Mouse (Mus musculus) CH12.LX (cell line): Measurements from ENCODE around the gene Cacna1h. TPM values are rescaled to one million over a fixed set of nuclear protein-coding genes. Genes with fewer than 3 reads are reported as not detected.

ENCODE experiments used
- DNase-seq: peaks from one replicate; pipeline ENCODE4 v3.0.0-alpha.2; 2013; ENCODE audit errors: extremely low read depth
- H3K27ac ChIP-seq: 2 replicates; pipeline ENCODE4 v1.5.1; 2012; ENCODE audit warnings: low read depth, mild to moderate bottlenecking, control low read depth, moderate library complexity; ENCODE audit not compliant: insufficient read depth
- H3K27me3 ChIP-seq: replicated peaks from 2 replicates; pipeline ENCODE3; 2012; ENCODE audit warnings: inconsistent platforms
- H3K36me3 ChIP-seq, 2 experiments: replicated peaks in 1 of 2; 2 replicates each; pipeline versions ENCODE3 to v1.6.1; 2012; ENCODE audit warnings: inconsistent platforms in 1 of 2, low read length in 1 of 2, mild to moderate bottlenecking in 1 of 2, mixed read lengths in 1 of 2, moderate library complexity in 1 of 2; ENCODE audit not compliant: control insufficient read depth in 1 of 2, insufficient read depth in 1 of 2
- H3K4me1 ChIP-seq, 2 experiments: 2 replicates each; pipeline ENCODE4 v1.6.1; 2012; ENCODE audit warnings: inconsistent platforms in 1 of 2, moderate library complexity in 1 of 2; ENCODE audit not compliant: insufficient read depth in 2 of 2, control insufficient read depth in 1 of 2
- H3K4me2 ChIP-seq: 2 replicates; pipeline ENCODE4 v1.6.1; 2012; ENCODE audit warnings: low read depth, mild to moderate bottlenecking, control low read depth; ENCODE audit not compliant: poor library complexity, insufficient read depth, severe bottlenecking
- H3K4me3 ChIP-seq, 3 experiments: fragments of 150-350 bp in 1 of 3; sonication (generic) in 1 of 3; replicated peaks in 1 of 3; 2 replicates each; pipeline versions ENCODE3 to v1.5.1; 2011 to 2012; ENCODE audit warnings: low read depth in 2 of 3, low read length in 2 of 3, mild to moderate bottlenecking in 2 of 3, moderate library complexity in 2 of 3, control low read depth in 1 of 3, improper control_type of control experiment in 1 of 3, inconsistent platforms in 1 of 3, mixed read lengths in 1 of 3; ENCODE audit not compliant: poor library complexity in 1 of 3
- H3K79me2 ChIP-seq: replicated peaks from 2 replicates; pipeline ENCODE4 v1.6.1; 2012; ENCODE audit warnings: mild to moderate bottlenecking, moderate library complexity; ENCODE audit not compliant: control insufficient read depth, poor library complexity, insufficient read depth, severe bottlenecking; ENCODE audit errors: extremely low read depth
- H3K9ac ChIP-seq: 2 replicates; pipeline ENCODE4 v1.6.1; 2012; ENCODE audit warnings: low read depth, mild to moderate bottlenecking, control low read depth, moderate library complexity; ENCODE audit not compliant: insufficient read depth
- H3K9me3 ChIP-seq: replicated peaks from 2 replicates; pipeline ENCODE3; 2012; ENCODE audit warnings: low read length, inconsistent platforms, mixed read lengths
- CTCF ChIP-seq, 2 experiments: IDR thresholded peaks in 1 of 2; conservative IDR thresholded peaks in 1 of 2; 2 replicates each; pipeline ENCODE4 v1.5.1; 2011 to 2012; ENCODE audit warnings: low read depth in 2 of 2, low read length in 2 of 2, improper control_type of control experiment in 1 of 2, inconsistent platforms in 1 of 2, mild to moderate bottlenecking in 1 of 2, moderate library complexity in 1 of 2
- E2F4 ChIP-seq: IDR thresholded peaks from 2 replicates; pipeline ENCODE4 v1.6.1; 2011; ENCODE audit warnings: low read depth, low read length, improper control_type of control experiment; ENCODE audit not compliant: insufficient replicate concordance
- ELF1 ChIP-seq: IDR thresholded peaks from 2 replicates; pipeline ENCODE4 v1.6.1; 2014; ENCODE audit warnings: low read depth, mild to moderate bottlenecking, inconsistent platforms, low read length, improper control_type of control experiment
- EP300 ChIP-seq: IDR thresholded peaks from 2 replicates; pipeline ENCODE4 v1.6.1; 2011; ENCODE audit warnings: low read length, improper control_type of control experiment
- HCFC1 ChIP-seq: IDR thresholded peaks from 2 replicates; pipeline ENCODE4 v1.6.1; 2012; ENCODE audit warnings: low read depth, mild to moderate bottlenecking, inconsistent platforms, low read length, improper control_type of control experiment
- IRF4 ChIP-seq: IDR thresholded peaks from 2 replicates; pipeline ENCODE4 v1.6.1; 2014; ENCODE audit warnings: low read depth, mild to moderate bottlenecking, inconsistent platforms, low read length, improper control_type of control experiment
- JUN ChIP-seq: IDR thresholded peaks from 2 replicates; pipeline ENCODE4 v1.6.1; 2011; ENCODE audit warnings: low read depth, mild to moderate bottlenecking, low read length, improper control_type of control experiment, moderate library complexity; ENCODE audit not compliant: insufficient read depth
- MAFK ChIP-seq: IDR thresholded peaks from 2 replicates; pipeline ENCODE4 v1.6.1; 2011; ENCODE audit warnings: low read length, improper control_type of control experiment; ENCODE audit not compliant: insufficient replicate concordance
- MAX ChIP-seq: IDR thresholded peaks from 2 replicates; pipeline ENCODE4 v1.6.1; 2011; ENCODE audit warnings: low read length, improper control_type of control experiment
- MEF2A ChIP-seq: IDR thresholded peaks from 2 replicates; pipeline ENCODE4 v1.6.1; 2014; ENCODE audit warnings: low read depth, mild to moderate bottlenecking, inconsistent platforms, low read length, improper control_type of control experiment, borderline replicate concordance
- MXI1 ChIP-seq: IDR thresholded peaks from 2 replicates; pipeline ENCODE4 v1.6.1; 2011; ENCODE audit warnings: mild to moderate bottlenecking, low read depth, low read length, improper control_type of control experiment
- MYC ChIP-seq: IDR thresholded peaks from 2 replicates; pipeline ENCODE4 v1.6.1; 2011; ENCODE audit warnings: low read depth, mild to moderate bottlenecking, improper control_type of control experiment, low read length
- NELFE ChIP-seq: IDR thresholded peaks from 2 replicates; pipeline ENCODE4 v1.6.1; 2011; ENCODE audit warnings: low read depth, low read length, improper control_type of control experiment
- NRF1 ChIP-seq: IDR thresholded peaks from 2 replicates; pipeline ENCODE4 v1.6.1; 2014; ENCODE audit warnings: low read depth, mild to moderate bottlenecking, inconsistent platforms, low read length, improper control_type of control experiment, moderate library complexity
- PAX5 ChIP-seq: IDR thresholded peaks from 2 replicates; pipeline ENCODE4 v1.6.1; 2012; ENCODE audit warnings: low read length, inconsistent platforms, mixed read lengths
- POLR2A ChIP-seq: IDR thresholded peaks from 2 replicates; pipeline ENCODE4 v1.6.1; 2011; ENCODE audit warnings: low read depth, mild to moderate bottlenecking, improper control_type of control experiment, low read length
- RCOR1 ChIP-seq: conservative IDR thresholded peaks from 2 replicates; pipeline ENCODE4 v1.6.1; 2012; ENCODE audit warnings: low read depth, mild to moderate bottlenecking, inconsistent platforms, low read length, improper control_type of control experiment
- SIN3A ChIP-seq: IDR thresholded peaks from 2 replicates; pipeline ENCODE4 v1.6.1; 2012; ENCODE audit warnings: low read length, improper control_type of control experiment, inconsistent platforms
- TBP ChIP-seq: conservative IDR thresholded peaks from 2 replicates; pipeline ENCODE4 v1.6.1; 2011; ENCODE audit warnings: low read depth, low read length, improper control_type of control experiment
- UBTF ChIP-seq: IDR thresholded peaks from 2 replicates; pipeline ENCODE4 v1.6.1; 2012; ENCODE audit warnings: low read depth, mild to moderate bottlenecking, inconsistent platforms, low read length, improper control_type of control experiment, moderate library complexity
- USF1 ChIP-seq: IDR thresholded peaks from 2 replicates; pipeline ENCODE4 v1.6.1; 2014; ENCODE audit warnings: low read depth, mild to moderate bottlenecking, inconsistent platforms, low read length, improper control_type of control experiment
- ZKSCAN1 ChIP-seq: IDR thresholded peaks from 2 replicates; pipeline ENCODE4 v1.6.1; 2012; ENCODE audit warnings: low read depth, inconsistent platforms, low read length, improper control_type of control experiment, borderline replicate concordance
- dilution Hi-C: fragments of 300-500 bp; cut with MboI; formaldehyde crosslinking; loops from 2 replicates; pipeline ENCODE4 v1.14.3; 2020; ENCODE audit warnings: low sequenced_read_pairs; ENCODE audit not compliant: extremely low pct_unique_long_range_greater_than_20kb, extremely low pct_ligation_motif_present
- in situ Hi-C: fragments of 300-500 bp; cut with MboI; formaldehyde crosslinking; loops from 3 replicates; pipeline ENCODE4 v1.14.3; 2019; ENCODE audit warnings: low sequenced_read_pairs, low pct_ligation_motif_present, low pct_unique_long_range_greater_than_20kb, mixed read lengths
- polyA plus RNA-seq: library from polyadenylated mRNA; unstranded; fragments of >175 nt; gene quantifications from 2 replicates; pipeline ENCODE4 v1.2.1, GENCODE M21; 2012; ENCODE audit warnings: low read depth; ENCODE audit not compliant: insufficient read length
- total RNA-seq, 2 experiments: library from RNA; depleted of rRNA; stranded (reverse); fragments of 300-350 nt in 1 of 2; fragments of >200 nt in 1 of 2; gene quantifications; 2 replicates each; pipeline ENCODE4 v1.2.3; 2012 to 2014

Cacna1h gene
- total and polyA plus RNA-seq, 3 experiments: 0.04 to 0.21 (median 0.21) TPM

- no peaks in the 10 kb centered on the region for H3K79me2 ChIP-seq
- no peaks in the 10 kb centered on the region for H3K9me3 ChIP-seq
- no peak for DNase-seq
- no peaks in the 10 kb centered on the region for H3K36me3 ChIP-seq
- no peak overlapping the region for H3K4me3 ChIP-seq
- peaks cover 78% of the 10 kb centered on the region for H3K27me3 ChIP-seq
- no peaks in the 10 kb centered on the region for H3K4me1 ChIP-seq
- dilution Hi-C loops: no loop called here
- no peak overlapping the region for H3K27ac ChIP-seq
- no peak overlapping the region for H3K4me2 ChIP-seq
- H3K9ac ChIP-seq: no peak overlapping the region
- in situ Hi-C loops: no loop called here
- TF ChIP-seq NELFE (no peak), TBP (no peak), ELF1 (no peak), HCFC1 (no peak), MAFK (no peak), MEF2A (no peak), MXI1 (no peak)
These were observed 23.4 kb downstream of the Cacna1h start for GRCm38 (mm10) chr17:25410180-25410579.

- Histone ChIP-seq H3K9ac (no peak overlapping the region), H3K4me2 (no peak overlapping the region), H3K79me2 (no peaks in the 10 kb centered on the region), H3K9me3 (no peaks in the 10 kb centered on the region), H3K36me3 (no peaks in the 10 kb centered on the region), H3K4me1 (no peaks in the 10 kb centered on the region), H3K27me3 (peaks cover 77% of the 10 kb centered on the region), H3K4me3 (no peak overlapping the region), H3K27ac (no peak overlapping the region)
- in situ Hi-C loops: no loop called here
- no peak for TF ChIP-seq ZKSCAN1
- no peak for TF ChIP-seq UBTF
- TF ChIP-seq USF1: no peak
- TF ChIP-seq NRF1: no peak
- TF ChIP-seq HCFC1: no peak
- no peak for TF ChIP-seq CTCF (conservative IDR thresholded peaks at IDR 0.05 in 1 of 2, IDR thresholded peaks at IDR 0.05 in 1 of 2; ENCODE audit: low read depth in 2 of 2, low read length in 2 of 2)
- no peak for TF ChIP-seq JUN
- dilution Hi-C loops: no loop called here
- DNase-seq: no peak
These were observed 24.0 kb downstream of the Cacna1h start for GRCm38 (mm10) chr17:25409621-25410020.

DNA sequence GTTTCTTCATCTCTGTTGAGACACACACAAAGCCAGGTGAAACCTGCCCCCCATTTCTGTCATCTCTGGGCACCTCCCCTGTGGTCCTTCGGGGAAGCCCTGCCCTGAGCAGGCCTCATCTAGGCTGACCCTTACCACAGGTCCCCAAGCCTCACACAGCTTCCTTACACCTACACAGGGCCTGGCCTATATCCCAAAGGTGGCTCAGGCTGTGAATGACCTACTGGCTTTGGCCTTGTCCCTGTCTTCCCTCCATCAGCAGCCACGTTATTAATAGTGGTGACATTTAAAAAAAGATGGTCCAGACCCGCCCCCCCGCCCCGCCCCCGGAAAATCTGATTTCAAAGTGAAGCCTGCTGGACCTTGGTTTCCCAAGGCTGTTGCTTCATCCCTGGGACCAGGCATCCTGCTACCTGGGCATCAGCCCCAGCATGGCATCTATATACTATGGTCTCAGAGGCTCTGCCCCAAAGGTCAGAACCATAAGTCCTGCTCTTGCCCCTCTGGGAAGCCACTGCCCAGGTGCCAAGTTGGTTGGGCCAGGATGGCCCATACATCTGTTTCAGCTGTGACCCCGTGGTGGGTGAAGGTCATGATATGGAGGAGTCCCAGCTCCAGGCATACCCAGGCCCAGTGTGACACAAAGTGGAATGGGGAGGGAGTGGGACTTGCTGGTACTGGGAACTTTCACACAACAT is 25.1 kb downstream of the Cacna1h start:
- in situ Hi-C loops: no loop called here
- no peaks in the 10 kb centered on the region for H3K4me1 ChIP-seq
- DNase-seq: no peak
- H3K27ac ChIP-seq: no peak overlapping the region
- no peaks in the 10 kb centered on the region for H3K79me2 ChIP-seq
- dilution Hi-C loops: no loop called here
- H3K27me3 ChIP-seq: peaks cover 78% of the 10 kb centered on the region
- H3K9me3 ChIP-seq: no peaks in the 10 kb centered on the region
- H3K4me3 ChIP-seq: no peak overlapping the region
- no peak overlapping the region for H3K4me2 ChIP-seq
- H3K36me3 ChIP-seq: no peaks in the 10 kb centered on the region
- H3K9ac ChIP-seq: no peak overlapping the region
- TF ChIP-seq USF1: no peak
- TF ChIP-seq E2F4: no peak
- TF ChIP-seq MAX: no peak
- no peak for TF ChIP-seq RCOR1
- TF ChIP-seq MYC: no peak
- TF ChIP-seq UBTF: no peak
- no peak for TF ChIP-seq POLR2A
- TF ChIP-seq MXI1: no peak
- TF ChIP-seq NELFE: no peak
- no peak for TF ChIP-seq SIN3A
- TF ChIP-seq IRF4: no peak
- TF ChIP-seq HCFC1: no peak
- TF ChIP-seq PAX5: no peak
- no peak for TF ChIP-seq JUN
- TF ChIP-seq EP300: no peak
